Mouse (Mus musculus) forebrain, embryonic 15.5 days (tissue): ENCODE data around the gene Ankrd55. TPM values are rescaled to one million over a fixed set of nuclear protein-coding genes. Genes with fewer than 3 reads are reported as not detected.

Source experiments
- ATAC-seq: fragments of 200-750 bp; cut with Nextera tagmentation; replicated peaks from 2 replicates; pipeline ENCODE4 v1.8.0; 2017; ENCODE audit warnings: mild to moderate bottlenecking, moderate TSS enrichment, moderate library complexity
- H3K27ac ChIP-seq: fragments of 300-500 bp; sonication (generic); replicated peaks from 2 replicates; pipeline ENCODE4 v1.5.1; 2015; ENCODE audit warnings: mild to moderate bottlenecking, inconsistent platforms
- H3K27me3 ChIP-seq: fragments of 300-500 bp; sonication (generic); 2 replicates; pipeline ENCODE4 v1.6.1; 2015; ENCODE audit warnings: inconsistent platforms
- H3K36me3 ChIP-seq: fragments of 300-500 bp; sonication (generic); 2 replicates; pipeline ENCODE4 v1.6.1; 2015; ENCODE audit warnings: mild to moderate bottlenecking, inconsistent platforms
- H3K4me1 ChIP-seq: fragments of 300-500 bp; sonication (generic); 2 replicates; pipeline ENCODE4 v1.6.1; 2015; ENCODE audit warnings: inconsistent platforms
- H3K4me2 ChIP-seq: fragments of 300-500 bp; sonication (generic); replicated peaks from 2 replicates; pipeline ENCODE4 v1.6.1; 2015; ENCODE audit warnings: mild to moderate bottlenecking, inconsistent platforms
- H3K4me3 ChIP-seq: fragments of 300-500 bp; sonication (generic); 2 replicates; pipeline ENCODE4 v1.5.1; 2015; ENCODE audit warnings: mild to moderate bottlenecking, inconsistent platforms
- H3K9ac ChIP-seq: fragments of 300-500 bp; sonication (generic); replicated peaks from 2 replicates; pipeline ENCODE4 v1.6.1; 2015; ENCODE audit warnings: mild to moderate bottlenecking, inconsistent platforms
- H3K9me3 ChIP-seq: fragments of 300-500 bp; sonication (generic); 2 replicates; pipeline ENCODE4 v1.6.1; 2016; ENCODE audit warnings: inconsistent platforms
- WGBS: fragments of 180-500 bp; shearing (Covaris S2); methylation state at CpG from one replicate; pipeline ENCODE4 v1.1.7; 2015; ENCODE audit warnings: mixed read lengths; 5-methylcytosine and 5-hydroxymethylcytosine counted together
- polyA plus RNA-seq: library from polyadenylated mRNA; unstranded; fragments of >200 nt; fragmentation: Nextera tagmentation; extraction: Ambion mirVana; gene quantifications from 2 replicates; pipeline ENCODE4 v1.2.1, GENCODE M21; 2015

Gene Ankrd55
- polyA plus RNA-seq, 1 experiment from 2014 or later: 2.6 TPM

GRCm38 (mm10) chr13:112387279-112387678 lies 99.0 kb downstream of the Ankrd55 start:
- WGBS: 86% methylated on average over 5 of the region's 5 CpGs

GRCm38 (mm10) chr13:112388176-112388575 lies 99.9 kb downstream of the Ankrd55 start:
- H3K36me3 ChIP-seq: no peaks in the 10 kb centered on the region
- no peaks in the 10 kb centered on the region for H3K27me3 ChIP-seq
- H3K9ac ChIP-seq: no peak overlapping the region
- H3K9me3 ChIP-seq: no peaks in the 10 kb centered on the region
- 89% methylated on average over 3 of the region's 3 CpGs for WGBS
- no peak overlapping the region for H3K27ac ChIP-seq
- H3K4me2 ChIP-seq: no peak overlapping the region
- no peak overlapping the region for H3K4me3 ChIP-seq
- ATAC-seq: no peak
- 0 out of 2 replicates have a peak, but pooled peaks cover 7% of the 10 kb centered on the region for H3K4me1 ChIP-seq

More at GRCm38 (mm10) chr13:112387279-112387678, 99.0 kb downstream of the Ankrd55 start:
- H3K4me3 ChIP-seq: no peak overlapping the region
- no peak overlapping the region for H3K9ac ChIP-seq
- no peaks in the 10 kb centered on the region for H3K27me3 ChIP-seq
- H3K4me1 ChIP-seq: 0 out of 2 replicates have a peak, but pooled peaks cover 7% of the 10 kb centered on the region
- no peak overlapping the region for H3K4me2 ChIP-seq
- H3K27ac ChIP-seq: no peak overlapping the region
- H3K36me3 ChIP-seq: no peaks in the 10 kb centered on the region
- no peak for ATAC-seq
- H3K9me3 ChIP-seq: no peaks in the 10 kb centered on the region

- Histone ChIP-seq H3K27me3 (no peaks in the 10 kb centered on the region), H3K4me3 (no peak overlapping the region), H3K36me3 (no peaks in the 10 kb centered on the region), H3K27ac (no peak overlapping the region), H3K4me1 (no peaks in the 10 kb centered on the region), H3K9me3 (no peaks in the 10 kb centered on the region), H3K4me2 (no peak overlapping the region), H3K9ac (no peak overlapping the region)
- WGBS: 90% methylated on average over 1 of the region's 1 CpGs
- ATAC-seq: no peak
These were observed 102.0 kb downstream of the Ankrd55 start for GRCm38 (mm10) chr13:112390206-112390605.

- Histone ChIP-seq H3K4me1 (no peaks in the 10 kb centered on the region), H3K4me2 (no peak overlapping the region), H3K27ac (no peak overlapping the region), H3K27me3 (no peaks in the 10 kb centered on the region), H3K36me3 (no peaks in the 10 kb centered on the region), H3K4me3 (no peak overlapping the region), H3K9me3 (no peaks in the 10 kb centered on the region), H3K9ac (no peak overlapping the region)
- ATAC-seq: no peak
- WGBS: 78% methylated on average over 3 of the region's 3 CpGs
These were observed 103.1 kb downstream of the Ankrd55 start for GRCm38 (mm10) chr13:112391354-112391753.

DNA sequence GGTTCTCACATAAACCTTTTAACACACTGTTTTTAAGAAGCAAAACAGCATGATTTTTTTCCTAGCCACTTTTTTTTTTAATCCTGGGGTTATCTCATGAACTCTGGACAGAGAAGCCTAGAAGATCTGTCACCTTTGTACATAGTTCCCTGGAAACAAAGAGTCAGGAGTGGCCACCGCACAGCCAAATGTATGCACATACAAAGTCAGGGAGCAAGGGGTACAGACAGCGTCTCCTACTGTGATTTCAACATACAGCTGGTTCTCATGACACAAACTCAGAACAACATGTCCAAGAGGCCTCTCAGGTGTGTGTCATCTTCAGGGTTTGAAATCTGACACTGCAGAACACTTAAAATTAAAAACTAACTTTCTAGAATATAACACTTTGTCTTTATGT lies 105.1 kb downstream of the Ankrd55 start:
- H3K4me1 ChIP-seq: no peaks in the 10 kb centered on the region
- no peaks in the 10 kb centered on the region for H3K27me3 ChIP-seq
- no peak overlapping the region for H3K27ac ChIP-seq
- no peak for ATAC-seq
- no peaks in the 10 kb centered on the region for H3K36me3 ChIP-seq
- H3K4me2 ChIP-seq: no peak overlapping the region
- no peak overlapping the region for H3K4me3 ChIP-seq
- 82% methylated on average over 2 of the region's 2 CpGs for WGBS
- H3K9me3 ChIP-seq: no peaks in the 10 kb centered on the region
- H3K9ac ChIP-seq: no peak overlapping the region

DNA sequence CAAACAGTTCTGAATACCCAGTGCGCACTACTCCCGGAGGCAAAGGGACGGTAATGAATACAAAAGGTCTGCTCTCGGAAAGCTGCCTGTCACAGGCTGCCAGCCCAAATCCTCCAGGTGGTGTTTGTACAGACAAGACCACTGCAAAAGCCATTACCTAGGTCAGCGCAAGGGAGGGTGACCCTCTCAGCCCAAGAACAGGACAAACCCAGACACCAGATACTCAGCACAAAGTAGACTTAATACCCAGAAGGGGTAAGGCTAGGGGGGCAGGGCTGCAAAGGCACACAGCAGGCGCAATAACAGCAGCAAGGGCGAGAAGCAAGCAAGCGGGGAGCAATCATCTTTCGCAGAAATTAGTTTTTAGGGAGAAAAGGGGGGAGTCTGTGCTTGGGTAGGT lies 106.0 kb downstream of the Ankrd55 start:
- Histone ChIP-seq H3K36me3 (no peaks in the 10 kb centered on the region), H3K4me1 (no peaks in the 10 kb centered on the region), H3K27ac (no peak overlapping the region), H3K27me3 (no peaks in the 10 kb centered on the region), H3K9me3 (no peaks in the 10 kb centered on the region), H3K4me3 (no peak overlapping the region), H3K9ac (no peak overlapping the region), H3K4me2 (no peak overlapping the region)
- 80% methylated on average over 9 of the region's 9 CpGs for WGBS
- ATAC-seq: no peak

- no peaks in the 10 kb centered on the region for H3K27me3 ChIP-seq
- WGBS: 83% methylated on average over 3 of the region's 3 CpGs
- no peaks in the 10 kb centered on the region for H3K36me3 ChIP-seq
- no peak overlapping the region for H3K27ac ChIP-seq
- no peak overlapping the region for H3K4me2 ChIP-seq
- no peak overlapping the region for H3K4me3 ChIP-seq
- H3K4me1 ChIP-seq: no peaks in the 10 kb centered on the region
- no peak for ATAC-seq
- H3K9me3 ChIP-seq: no peaks in the 10 kb centered on the region
- H3K9ac ChIP-seq: no peak overlapping the region
These were observed 116.5 kb downstream of the Ankrd55 start for GRCm38 (mm10) chr13:112404723-112405122.

DNA sequence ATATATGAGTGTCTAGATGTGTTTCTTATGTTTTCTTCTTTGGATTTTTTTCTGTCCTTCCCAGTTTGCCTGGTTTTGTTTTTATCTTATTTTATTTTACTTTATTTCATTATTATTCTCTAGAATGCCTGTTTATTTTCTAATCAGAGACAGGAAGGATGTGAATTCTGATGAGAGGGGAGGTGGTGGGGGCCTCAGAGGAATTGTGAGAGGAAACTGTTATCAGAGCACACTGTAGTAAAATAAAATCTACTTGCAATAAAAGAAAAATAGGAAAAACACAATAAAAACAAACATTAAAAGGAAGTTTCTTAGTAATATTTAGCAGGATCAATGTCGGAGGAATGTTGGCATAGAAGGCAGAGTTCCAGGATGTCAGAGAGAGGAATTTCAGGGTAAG lies 116.9 kb downstream of the Ankrd55 start:
- H3K27ac ChIP-seq: no peak overlapping the region
- no peak overlapping the region for H3K9ac ChIP-seq
- ATAC-seq: no peak
- 88% methylated on average over 1 of the region's 1 CpGs for WGBS
- no peaks in the 10 kb centered on the region for H3K27me3 ChIP-seq
- no peak overlapping the region for H3K4me2 ChIP-seq
- H3K4me1 ChIP-seq: no peaks in the 10 kb centered on the region
- no peak overlapping the region for H3K4me3 ChIP-seq
- H3K9me3 ChIP-seq: no peaks in the 10 kb centered on the region
- H3K36me3 ChIP-seq: no peaks in the 10 kb centered on the region

- Histone ChIP-seq H3K4me2 (no peak overlapping the region), H3K27me3 (no peaks in the 10 kb centered on the region), H3K9ac (no peak overlapping the region), H3K4me1 (no peaks in the 10 kb centered on the region), H3K9me3 (no peaks in the 10 kb centered on the region), H3K27ac (no peak overlapping the region), H3K36me3 (no peaks in the 10 kb centered on the region), H3K4me3 (no peak overlapping the region)
- WGBS: 85% methylated on average over 2 of the region's 2 CpGs
- no peak for ATAC-seq
These were observed 118.4 kb downstream of the Ankrd55 start for GRCm38 (mm10) chr13:112406618-112407017.

DNA sequence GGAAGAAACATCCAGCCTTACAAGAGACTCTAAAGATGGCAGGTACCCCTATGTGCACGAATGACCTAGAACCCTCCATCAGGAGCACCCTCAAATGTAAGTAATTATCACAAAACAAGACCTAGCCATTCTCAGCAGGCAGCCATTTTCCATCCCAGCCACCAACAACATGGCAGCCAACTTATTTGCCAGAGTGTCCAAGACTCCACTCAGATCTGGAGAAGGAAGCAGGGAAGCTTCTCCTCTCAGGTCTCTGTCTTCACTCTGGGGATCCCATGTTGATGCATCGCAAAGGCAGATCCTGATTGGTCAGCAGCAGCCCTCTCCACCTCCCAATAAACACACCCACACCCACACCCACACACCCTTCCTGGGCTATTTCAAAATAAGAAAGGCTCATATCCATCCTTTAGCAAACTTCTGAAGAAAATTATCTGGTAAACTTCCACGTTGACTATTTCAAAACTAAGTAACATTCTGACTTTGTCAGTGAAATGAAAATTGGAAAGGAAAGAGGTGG lies 119.0 kb downstream of the Ankrd55 start:
- Histone ChIP-seq H3K4me3 (no peak overlapping the region), H3K4me1 (no peaks in the 10 kb centered on the region), H3K27ac (no peak overlapping the region), H3K27me3 (no peaks in the 10 kb centered on the region), H3K9ac (no peak overlapping the region), H3K9me3 (no peaks in the 10 kb centered on the region), H3K36me3 (no peaks in the 10 kb centered on the region), H3K4me2 (no peak overlapping the region)
- ATAC-seq: no peak
- WGBS: 91% methylated on average over 3 of the region's 3 CpGs

GRCm38 (mm10) chr13:112407776-112408490 lies 119.7 kb downstream of the Ankrd55 start:
- Histone ChIP-seq H3K4me2 (no peak overlapping the region), H3K9me3 (no peaks in the 10 kb centered on the region), H3K4me1 (no peaks in the 10 kb centered on the region), H3K9ac (no peak overlapping the region), H3K4me3 (no peak overlapping the region), H3K36me3 (no peaks in the 10 kb centered on the region), H3K27ac (no peak overlapping the region), H3K27me3 (no peaks in the 10 kb centered on the region)
- no peak for ATAC-seq
- whole genome bisulfite sequencing: 91% methylated on average over 9 of the region's 9 CpGs

GRCm38 (mm10) chr13:112408701-112409100 lies 120.5 kb downstream of the Ankrd55 start:
- H3K9ac ChIP-seq: no peak overlapping the region

GRCm38 (mm10) chr13:112409331-112409730 lies 121.1 kb downstream of the Ankrd55 start:
- no peak for ATAC-seq
- Histone ChIP-seq H3K9me3 (no peaks in the 10 kb centered on the region), H3K4me3 (no peak overlapping the region), H3K9ac (no peak overlapping the region), H3K27me3 (no peaks in the 10 kb centered on the region), H3K36me3 (no peaks in the 10 kb centered on the region), H3K4me2 (no peak overlapping the region), H3K27ac (no peak overlapping the region), H3K4me1 (no peaks in the 10 kb centered on the region)
- WGBS: 92% methylated on average over 2 of the region's 2 CpGs

More at GRCm38 (mm10) chr13:112408701-112409100, 120.5 kb downstream of the Ankrd55 start:
- WGBS: 92% methylated on average over 4 of the region's 4 CpGs
- Histone ChIP-seq H3K36me3 (no peaks in the 10 kb centered on the region), H3K4me1 (no peaks in the 10 kb centered on the region), H3K4me2 (no peak overlapping the region), H3K4me3 (no peak overlapping the region), H3K27me3 (no peaks in the 10 kb centered on the region), H3K27ac (no peak overlapping the region), H3K9me3 (no peaks in the 10 kb centered on the region)
- no peak for ATAC-seq
